Mouse (Mus musculus) testis, adult 10 weeks (tissue): ENCODE results near the gene 5330417H12Rik. TPM values are rescaled to one million over a fixed set of nuclear protein-coding genes. Genes with fewer than 3 reads are reported as not detected.

ENCODE experiments used
- polyA plus RNA-seq: library from polyadenylated mRNA; stranded (reverse); fragments of 350-450 nt; fragmentation: Illumina TruSeq; extraction: RNeasy Lipid Tissue Mini Kit (QIAGEN cat#74804); gene quantifications from one replicate; pipeline ENCODE4 v1.2.3, GENCODE M21; 2014; ENCODE audit warnings: low read depth, low replicate concordance

5330417H12Rik gene
- not detected for polyA plus RNA-seq

GRCm38 (mm10) chr7:107625061-107625460 lies at the start of gene 5330417H12Rik:
Gene 5330417H12Rik, minus strand, starts transcription at chr7:107625161.

GRCm38 (mm10) chr7:107594857-107595402 lies 30.0 kb downstream of the 5330417H12Rik start, which contains the start of gene Ppfibp2:
Gene Ppfibp2, plus strand, starts transcription at chr7:107595207.

Other genes with a start within 250 kb of the 5330417H12Rik start
- gene Olfml1, start 57.7 kb downstream of the 5330417H12Rik start, polyA plus RNA-seq: 0.84 TPM
- gene Ppfibp2, start 30.0 kb downstream of the 5330417H12Rik start, polyA plus RNA-seq: 6.6 TPM
- gene Cyb5r2, start 132.9 kb upstream of the 5330417H12Rik start, polyA plus RNA-seq: 12.4 TPM
- gene Ovch2, start 176.0 kb upstream of the 5330417H12Rik start, polyA plus RNA-seq: not detected
- gene Olfr467, start 187.1 kb upstream of the 5330417H12Rik start, polyA plus RNA-seq: not detected
- not detected for gene Olfr469, start 200.4 kb upstream of the 5330417H12Rik start, polyA plus RNA-seq
- 0.13 TPM for gene Olfr470, start 222.3 kb upstream of the 5330417H12Rik start, polyA plus RNA-seq